Mouse (Mus musculus) embryonic facial prominence, embryonic 14.5 days (tissue): Measurements from ENCODE around the gene C130050O18Rik. TPM values are rescaled to one million over a fixed set of nuclear protein-coding genes. Genes with fewer than 3 reads are reported as not detected.

ENCODE experiments used
- ATAC-seq: fragments of 200-750 bp; cut with Nextera tagmentation; 2 replicates; pipeline ENCODE4 v1.8.0; 2017; ENCODE audit warnings: low read depth, moderate number of reproducible peaks, moderate TSS enrichment
- DNase-seq: peaks from one replicate; pipeline ENCODE4 v3.0.0-alpha.2; 2015; ENCODE audit warnings: low spot score
- H3K27ac ChIP-seq: fragments of 300-500 bp; sonication (generic); replicated peaks from 2 replicates; pipeline ENCODE4 v1.5.1; 2014; ENCODE audit warnings: low read depth, mild to moderate bottlenecking, low read length, moderate library complexity
- H3K27me3 ChIP-seq: fragments of 300-500 bp; sonication (generic); replicated peaks from 2 replicates; pipeline ENCODE4 v1.6.1; 2014; ENCODE audit warnings: low read length; ENCODE audit not compliant: control insufficient read depth, insufficient read depth
- H3K36me3 ChIP-seq: fragments of 300-500 bp; sonication (generic); 2 replicates; pipeline ENCODE4 v1.6.1; 2014; ENCODE audit warnings: low read length, mixed read lengths; ENCODE audit not compliant: control insufficient read depth, insufficient read depth
- H3K4me1 ChIP-seq: fragments of 300-500 bp; sonication (generic); 2 replicates; pipeline ENCODE4 v1.6.1; 2014; ENCODE audit warnings: antibody characterized with exemption, low read length; ENCODE audit not compliant: control insufficient read depth, insufficient read depth
- H3K4me2 ChIP-seq: fragments of 300-500 bp; sonication (generic); 2 replicates; pipeline ENCODE4 v1.6.1; 2014; ENCODE audit warnings: low read depth, mild to moderate bottlenecking, low read length, moderate library complexity, mixed read lengths
- H3K4me3 ChIP-seq: fragments of 300-500 bp; sonication (generic); 2 replicates; pipeline ENCODE4 v1.5.1; 2014; ENCODE audit warnings: low read depth, mild to moderate bottlenecking, low read length
- H3K9ac ChIP-seq: fragments of 300-500 bp; sonication (generic); 2 replicates; pipeline ENCODE4 v1.6.1; 2014; ENCODE audit warnings: low read depth, mild to moderate bottlenecking, low read length, moderate library complexity, mixed read lengths
- H3K9me3 ChIP-seq: fragments of 300-500 bp; sonication (generic); 2 replicates; pipeline ENCODE4 v1.6.1; 2016; ENCODE audit warnings: low read length; ENCODE audit not compliant: control insufficient read depth
- WGBS: fragments of 180-500 bp; shearing (Covaris S2); extraction: QIAGEN DNeasy Blood & Tissue Kit; methylation state at CpG from one replicate; pipeline ENCODE4 v1.1.7; 2014; 5-methylcytosine and 5-hydroxymethylcytosine counted together
- polyA plus RNA-seq: library from polyadenylated mRNA; unstranded; fragments of >200 nt; fragmentation: Nextera tagmentation; extraction: Ambion mirVana; gene quantifications from 2 replicates; pipeline ENCODE4 v1.2.1, GENCODE M21; 2014

C130050O18Rik gene
- polyA plus RNA-seq, 1 experiment from 2014 or later, result 5.2 TPM

GRCm38 (mm10) chr5:139442428-139442827 lies 37.3 kb downstream of the C130050O18Rik start:
- no peak for DNase-seq
- H3K4me1 ChIP-seq, result peaks cover 3% of the 10 kb centered on the region; the same call in 1 of the 2 replicates
- 61% methylated on average over 12 of the region's 12 CpGs for WGBS
- no peaks in the 10 kb centered on the region for H3K9me3 ChIP-seq
- H3K27ac ChIP-seq, result 0 out of 2 replicates have a peak overlapping the region, but pooled peaks have one; percentile 28
- no peak for ATAC-seq
- H3K36me3 ChIP-seq, result no peaks in the 10 kb centered on the region
- no peak overlapping the region for H3K4me3 ChIP-seq
- peak overlapping the region; percentile 16; the same call in 1 of the 2 replicates for H3K9ac ChIP-seq
- H3K4me2 ChIP-seq, result no peak overlapping the region
- no peaks in the 10 kb centered on the region for H3K27me3 ChIP-seq

DNA sequence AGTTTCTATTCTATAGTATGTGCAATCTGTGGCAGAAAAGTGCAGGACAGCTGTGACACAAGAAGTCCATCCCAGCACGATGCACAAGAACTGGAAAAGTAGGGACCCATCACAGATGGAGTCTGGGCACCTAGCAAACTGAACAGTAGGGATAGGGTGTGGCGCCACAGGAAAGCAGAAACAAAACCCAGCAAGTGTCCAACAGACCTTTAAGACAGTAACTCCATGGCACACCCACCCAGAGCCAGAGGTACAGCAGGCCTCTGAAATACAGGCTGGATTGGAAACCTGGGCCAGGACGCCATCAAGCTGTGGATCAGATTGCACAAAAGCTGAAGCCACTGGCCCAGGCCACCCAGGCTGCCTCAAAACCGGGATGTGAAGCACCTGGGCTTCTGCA lies 37.9 kb downstream of the C130050O18Rik start:
- H3K27ac ChIP-seq, result 0 out of 2 replicates have a peak overlapping the region, but pooled peaks have one; percentile 28
- 71% methylated on average over 4 of the region's 4 CpGs for WGBS

DNA sequence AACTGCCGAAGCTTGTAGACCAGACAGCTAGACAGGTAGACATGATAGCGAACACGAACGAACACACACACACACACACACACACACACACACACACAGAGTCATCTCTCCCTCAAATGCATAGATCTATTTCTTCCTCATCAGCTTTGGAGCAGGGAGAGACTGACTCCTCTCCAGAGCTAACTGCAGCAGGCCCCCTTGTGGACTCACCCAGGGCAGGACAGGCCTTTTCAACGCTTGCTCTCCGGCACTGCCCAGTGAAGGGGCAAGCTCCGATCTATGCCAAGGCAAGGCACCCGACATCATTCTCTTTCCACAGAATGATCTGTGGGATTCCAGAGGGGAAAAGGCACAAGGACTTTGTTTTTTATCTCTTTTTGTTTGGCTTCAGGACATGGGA lies 40.2 kb downstream of the C130050O18Rik start:
- Histone ChIP-seq H3K27me3 (no peaks in the 10 kb centered on the region), H3K9ac (no peak overlapping the region), H3K4me1 (peaks cover 3% of the 10 kb centered on the region; the same call in 1 of the 2 replicates), H3K4me3 (no peak overlapping the region), H3K27ac (no peak overlapping the region), H3K4me2 (no peak overlapping the region), H3K9me3 (no peaks in the 10 kb centered on the region), H3K36me3 (no peaks in the 10 kb centered on the region)
- 91% methylated on average over 8 of the region's 8 CpGs for WGBS
- ATAC-seq (no peak), DNase-seq (no peak)

More for the DNA sequence above, 37.9 kb downstream of the C130050O18Rik start:
- Histone ChIP-seq H3K9ac (no peak overlapping the region), H3K27me3 (no peaks in the 10 kb centered on the region), H3K36me3 (no peaks in the 10 kb centered on the region), H3K4me2 (no peak overlapping the region), H3K4me1 (peaks cover 3% of the 10 kb centered on the region; the same call in 1 of the 2 replicates), H3K4me3 (no peak overlapping the region), H3K9me3 (no peaks in the 10 kb centered on the region)
- ATAC-seq, result no peak
- DNase-seq, result no peak

DNA sequence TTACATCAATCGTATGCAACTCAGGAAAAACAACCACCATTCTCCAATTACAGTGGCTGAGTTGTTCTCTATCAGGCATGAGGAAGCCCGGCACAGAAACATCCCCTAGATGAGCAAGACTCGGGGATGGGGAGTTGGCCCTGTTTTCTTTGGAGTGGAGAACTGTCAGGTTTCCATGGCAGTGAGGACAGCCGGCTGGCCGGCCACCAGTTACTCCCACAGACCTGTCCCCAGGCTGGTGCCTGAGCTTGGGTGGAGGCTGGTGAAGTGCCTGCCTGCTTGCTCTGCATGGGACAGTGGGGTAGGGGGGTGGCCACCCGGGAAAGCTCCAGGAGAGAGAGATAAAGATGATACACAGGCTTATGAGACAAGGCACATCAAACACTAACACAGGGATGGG lies 42.9 kb downstream of the C130050O18Rik start:
- DNase-seq, result no peak
- H3K4me2 ChIP-seq, result no peak overlapping the region
- H3K36me3 ChIP-seq, result no peaks in the 10 kb centered on the region
- H3K9ac ChIP-seq, result no peak overlapping the region
- no peaks in the 10 kb centered on the region for H3K4me1 ChIP-seq
- 74% methylated on average over 6 of the region's 6 CpGs for WGBS
- no peak for ATAC-seq
- H3K9me3 ChIP-seq, result no peaks in the 10 kb centered on the region
- H3K4me3 ChIP-seq, result no peak overlapping the region
- no peak overlapping the region for H3K27ac ChIP-seq
- no peaks in the 10 kb centered on the region for H3K27me3 ChIP-seq

DNA sequence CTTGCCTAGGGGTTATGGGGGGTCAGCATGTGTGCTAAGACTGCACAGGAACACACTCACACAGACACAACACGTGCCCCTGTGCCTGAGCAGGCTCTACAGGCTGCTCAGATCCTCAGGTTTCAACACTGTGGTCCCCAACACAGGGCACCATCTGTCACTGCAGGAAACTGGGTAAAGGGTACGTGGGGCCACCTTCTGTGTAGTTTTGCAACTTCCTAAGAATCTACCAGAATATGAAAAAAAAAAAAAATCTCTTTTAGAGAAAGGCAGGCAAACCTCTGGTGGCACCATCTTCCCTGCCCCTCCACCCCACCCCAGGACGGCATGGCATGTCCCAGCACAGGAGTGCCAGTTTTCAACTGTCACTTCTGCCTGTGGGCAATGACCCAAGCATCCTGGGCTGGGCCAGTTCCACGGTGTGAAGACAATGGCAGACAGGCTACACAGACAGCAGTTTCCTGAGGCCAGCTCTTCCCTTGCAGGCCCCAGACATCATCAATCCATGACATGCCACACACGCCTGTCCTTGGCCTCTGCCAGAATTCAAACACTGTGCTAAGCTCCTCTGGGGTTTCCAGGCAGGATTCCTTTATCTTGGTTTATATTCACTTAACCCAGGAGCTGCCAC lies 44.2 kb downstream of the C130050O18Rik start:
- no peak overlapping the region for H3K27ac ChIP-seq
- H3K4me3 ChIP-seq, result no peak overlapping the region
- no peaks in the 10 kb centered on the region for H3K9me3 ChIP-seq
- H3K9ac ChIP-seq, result no peak overlapping the region
- H3K27me3 ChIP-seq, result no peaks in the 10 kb centered on the region
- H3K4me2 ChIP-seq, result no peak overlapping the region
- no peaks in the 10 kb centered on the region for H3K4me1 ChIP-seq
- H3K36me3 ChIP-seq, result no peaks in the 10 kb centered on the region
- no peak for DNase-seq
- WGBS, result 48% methylated on average over 5 of the region's 5 CpGs
- 0 out of 2 replicates have a peak, but pooled peaks have one; percentile 28 for ATAC-seq

- Histone ChIP-seq H3K27ac (no peak overlapping the region), H3K4me1 (no peaks in the 10 kb centered on the region), H3K4me2 (no peak overlapping the region), H3K4me3 (no peak overlapping the region), H3K9me3 (no peaks in the 10 kb centered on the region), H3K9ac (no peak overlapping the region), H3K27me3 (no peaks in the 10 kb centered on the region), H3K36me3 (peaks cover 5% of the 10 kb centered on the region; the same call in 1 of the 2 replicates)
- DNase-seq (no peak), ATAC-seq (no peak)
- WGBS, result 34% methylated on average over 4 of the region's 4 CpGs
These were observed 44.8 kb downstream of the C130050O18Rik start for GRCm38 (mm10) chr5:139449926-139450325.

DNA sequence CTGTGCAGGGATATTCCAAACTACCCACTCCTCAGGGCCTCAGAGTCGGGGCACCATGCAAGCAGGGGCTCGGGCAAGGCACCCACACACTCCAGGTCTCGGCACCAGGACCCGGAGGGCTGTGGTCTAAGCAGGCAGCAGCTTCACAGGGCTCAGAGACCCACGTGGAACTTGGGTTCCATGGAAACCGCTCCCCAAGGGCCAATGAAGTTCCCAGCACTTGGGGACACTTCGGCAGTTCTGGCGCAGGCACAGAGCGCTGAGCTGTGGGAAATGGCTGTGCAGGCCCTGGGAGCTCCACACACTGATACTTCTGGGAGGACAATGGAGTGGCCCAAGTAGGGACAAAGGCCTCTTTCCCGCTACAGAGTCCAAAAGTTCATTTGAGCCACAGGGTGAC lies 48.0 kb downstream of the C130050O18Rik start:
- no peaks in the 10 kb centered on the region for H3K9me3 ChIP-seq
- no peak overlapping the region for H3K27ac ChIP-seq
- WGBS, result 90% methylated on average over 10 of the region's 10 CpGs
- no peak overlapping the region for H3K4me3 ChIP-seq
- H3K4me2 ChIP-seq, result no peak overlapping the region
- DNase-seq (no peak), ATAC-seq (no peak)
- H3K9ac ChIP-seq, result no peak overlapping the region
- no peaks in the 10 kb centered on the region for H3K27me3 ChIP-seq
- peaks cover 9% of the 10 kb centered on the region; the same call in 1 of the 2 replicates for H3K36me3 ChIP-seq
- H3K4me1 ChIP-seq, result no peaks in the 10 kb centered on the region

DNA sequence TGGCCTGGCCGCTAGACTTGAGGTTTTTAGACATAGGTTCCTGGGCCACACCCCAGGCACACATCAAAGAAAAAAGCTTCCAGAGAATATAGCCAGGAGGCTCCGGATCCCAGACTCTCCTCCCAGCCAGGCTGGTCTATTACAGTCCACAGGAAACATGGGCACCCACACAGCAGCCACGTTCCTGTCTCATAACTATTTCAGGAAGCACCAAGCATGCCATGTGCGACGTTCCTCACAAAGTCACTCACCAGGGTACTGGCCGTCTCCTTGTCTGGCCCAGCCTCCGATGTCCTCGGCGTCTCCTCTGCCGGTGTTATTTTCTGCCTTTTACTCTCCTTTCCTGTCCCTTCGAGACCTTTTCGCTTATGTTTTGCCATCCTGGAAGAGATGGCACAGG lies 50.1 kb downstream of the C130050O18Rik start:
- no peaks in the 10 kb centered on the region for H3K9me3 ChIP-seq
- no peak overlapping the region for H3K4me2 ChIP-seq
- H3K4me1 ChIP-seq, result peaks cover 5% of the 10 kb centered on the region; the same call in 1 of the 2 replicates
- no peak overlapping the region for H3K27ac ChIP-seq
- 91% methylated on average over 12 of the region's 12 CpGs for WGBS
- no peak for DNase-seq
- ATAC-seq, result no peak
- H3K27me3 ChIP-seq, result no peaks in the 10 kb centered on the region
- no peak overlapping the region for H3K9ac ChIP-seq
- H3K36me3 ChIP-seq, result peaks cover 9% of the 10 kb centered on the region; the same call in 1 of the 2 replicates
- no peak overlapping the region for H3K4me3 ChIP-seq

DNA sequence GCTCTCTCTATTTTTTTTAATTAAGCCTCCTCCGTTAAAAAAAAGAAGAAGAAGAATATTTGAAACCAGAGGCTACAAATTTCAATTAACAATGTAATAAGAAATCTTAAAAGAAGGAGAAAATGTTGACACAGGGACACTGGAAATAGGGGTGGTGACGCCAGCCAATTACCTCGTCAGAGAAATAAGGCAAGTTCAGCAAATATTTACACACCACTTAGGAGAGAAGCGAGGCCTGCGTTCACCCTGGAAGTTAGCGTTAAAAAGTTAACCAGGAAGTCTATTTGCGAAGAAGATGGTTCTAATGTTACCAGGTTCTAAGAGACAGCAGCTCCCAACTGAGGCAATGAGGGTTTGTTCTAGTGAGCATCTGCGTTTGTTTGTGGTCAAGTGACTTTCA lies 52.2 kb downstream of the C130050O18Rik start:
- no peaks in the 10 kb centered on the region for H3K9me3 ChIP-seq
- DNase-seq (no peak), ATAC-seq (no peak)
- H3K4me3 ChIP-seq, result no peak overlapping the region
- no peaks in the 10 kb centered on the region for H3K27me3 ChIP-seq
- H3K4me1 ChIP-seq, result peaks cover 5% of the 10 kb centered on the region; the same call in 1 of the 2 replicates
- 84% methylated on average over 8 of the region's 8 CpGs for WGBS
- H3K4me2 ChIP-seq, result no peak overlapping the region
- no peak overlapping the region for H3K9ac ChIP-seq
- peaks cover 9% of the 10 kb centered on the region; the same call in 1 of the 2 replicates for H3K36me3 ChIP-seq
- no peak overlapping the region for H3K27ac ChIP-seq
